Mouse (Mus musculus) megakaryocyte, embryonic 14.5 days (primary cell): ENCODE measurements at regions not wholly inside any gene's neighbourhood (a gene's known extent, or its start where the extent isn't known, plus 50 kb on each side); places are given as distances from the start of the nearest gene placed in this dataset.

Source experiments
- FLI1 ChIP-seq: IDR thresholded peaks from 2 replicates; pipeline ENCODE4 v1.6.1; 2012; ENCODE audit warnings: low read length, inconsistent platforms, mixed read lengths
- GATA1 ChIP-seq: IDR thresholded peaks from 3 replicates; pipeline ENCODE4 v1.6.1; 2012; ENCODE audit warnings: mixed read lengths, low read length, inconsistent platforms, borderline replicate concordance

- no peak for TF ChIP-seq FLI1
- no peak for TF ChIP-seq GATA1
Measured at GRCm38 (mm10) chr1:73233041-73233440, 217.3 kb upstream of the Tnp1 start.
